Mouse (Mus musculus): Measurements from ENCODE around the gene Gdnf.

DNA sequence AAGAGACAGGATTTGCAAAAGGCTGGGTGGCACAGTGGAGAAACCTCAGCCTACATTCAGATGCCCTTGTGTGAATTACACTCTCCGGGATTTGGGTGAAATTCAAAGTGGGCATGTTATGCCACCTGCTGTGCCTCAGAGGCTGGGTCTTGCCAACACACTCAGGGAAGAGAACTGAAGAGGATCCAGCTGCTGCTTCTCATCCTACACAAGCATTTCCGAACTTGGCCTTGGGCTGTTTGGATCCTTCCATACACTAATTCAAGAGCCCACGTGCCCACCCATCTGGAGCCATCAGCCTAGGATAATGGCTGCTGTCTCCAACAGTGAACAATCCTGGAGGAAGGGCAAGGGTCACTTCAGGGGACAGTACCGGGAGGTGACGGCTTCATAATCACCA is 52.7 kb downstream of the Gdnf start:
- TF ChIP-seq CTCF (IDR thresholded peaks at IDR 0.05; ENCODE audit: low read depth) (no peak), EP300 (IDR thresholded peaks at IDR 0.05; ENCODE audit: low read depth) (no peak)

Data from heart, postnatal 0 days (tissue).